Mouse (Mus musculus): ENCODE measurements around the gene Ankrd33b. TPM values are rescaled to one million over a fixed set of nuclear protein-coding genes. Genes with fewer than 3 reads are reported as not detected.

The Ankrd33b gene
- polyA plus RNA-seq, 2 experiments, result 0.52 to 0.59 TPM

DNA sequence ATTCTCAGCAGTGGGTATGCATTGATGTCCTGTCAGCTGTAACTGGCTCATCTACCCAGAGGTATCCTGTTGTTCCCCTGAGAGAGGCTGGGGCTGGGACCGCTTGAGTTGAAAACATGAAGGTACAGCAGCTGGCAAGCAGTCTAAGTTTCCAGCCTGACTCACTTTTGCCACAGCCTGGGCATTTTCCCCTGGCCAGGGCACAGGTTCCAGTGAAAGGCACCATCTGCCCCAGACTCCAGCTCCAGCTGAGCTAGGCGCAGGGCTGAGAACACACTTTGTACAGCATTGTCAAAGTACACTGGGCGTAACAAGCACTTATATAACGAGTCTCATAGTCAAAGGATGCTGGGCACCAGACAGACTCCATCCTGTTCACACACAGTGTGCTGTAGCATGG is 113.6 kb downstream of the Ankrd33b start:
- no peak for ATAC-seq (ENCODE audit: low FRiP score, low read depth)

DNA sequence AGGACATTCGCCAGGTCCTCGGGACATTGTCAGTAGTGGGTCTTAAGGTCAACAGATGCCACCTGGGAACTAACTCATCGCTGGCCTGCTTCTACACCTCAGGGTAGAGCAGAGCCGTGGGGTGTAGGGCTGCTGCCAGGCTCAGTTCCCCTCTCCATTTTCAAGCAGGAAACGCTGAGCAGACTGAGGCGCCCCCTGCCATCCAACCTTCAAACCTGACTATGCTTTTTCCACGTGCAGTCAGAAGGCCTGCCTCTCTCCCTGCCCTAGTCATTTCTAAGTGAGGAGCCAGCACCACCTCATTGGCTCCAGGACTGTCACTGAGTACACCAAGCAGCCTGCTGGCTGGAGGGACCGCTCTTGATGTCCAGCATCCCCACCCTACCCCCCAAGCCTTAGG is 114.1 kb downstream of the Ankrd33b start:
- 66% methylated on average over 8 of the region's 8 CpGs for WGBS
- no peak overlapping the region for H3K9ac ChIP-seq (ENCODE audit: low read depth, low read length, severe bottlenecking)
- H3K27me3 ChIP-seq (ENCODE audit: control insufficient read depth, insufficient read depth, low read length), result no peaks in the 10 kb centered on the region
- H3K36me3 ChIP-seq (ENCODE audit: control insufficient read depth, insufficient read depth, low read length), result no peaks in the 10 kb centered on the region
- no peak overlapping the region for H3K4me3 ChIP-seq (replicated peaks; ENCODE audit: low read length)
- no peak overlapping the region for H3K27ac ChIP-seq (replicated peaks; ENCODE audit: low read depth, low read length)
- H3K9me3 ChIP-seq (ENCODE audit: control insufficient read depth, low read length), result no peaks in the 10 kb centered on the region
- H3K4me2 ChIP-seq (replicated peaks; ENCODE audit: low read depth, low read length, severe bottlenecking), result no peak overlapping the region
- peaks cover 31% of the 10 kb centered on the region for H3K4me1 ChIP-seq (ENCODE audit: control insufficient read depth, insufficient read depth, low read length)
- no peak for ATAC-seq (ENCODE audit: low FRiP score, low read depth)
- TF ChIP-seq POLR2A (IDR thresholded peaks at IDR 0.05; ENCODE audit: borderline replicate concordance, extremely low read depth, insufficient read depth, insufficient read length), result no peak
- DNase-seq (ENCODE audit: low spot score), result no peak

More for the DNA sequence above, 113.6 kb downstream of the Ankrd33b start:
- H3K4me3 ChIP-seq (replicated peaks; ENCODE audit: low read length), result no peak overlapping the region
- WGBS, result 77% methylated on average over 4 of the region's 4 CpGs
- no peak for TF ChIP-seq POLR2A (IDR thresholded peaks at IDR 0.05; ENCODE audit: borderline replicate concordance, extremely low read depth, insufficient read depth, insufficient read length)
- no peaks in the 10 kb centered on the region for H3K9me3 ChIP-seq (ENCODE audit: control insufficient read depth, low read length)
- H3K36me3 ChIP-seq (ENCODE audit: control insufficient read depth, insufficient read depth, low read length), result no peaks in the 10 kb centered on the region
- no peak overlapping the region for H3K4me2 ChIP-seq (replicated peaks; ENCODE audit: low read depth, low read length, severe bottlenecking)
- H3K4me1 ChIP-seq (ENCODE audit: control insufficient read depth, insufficient read depth, low read length), result peaks cover 25% of the 10 kb centered on the region
- H3K9ac ChIP-seq (ENCODE audit: low read depth, low read length, severe bottlenecking), result no peak overlapping the region
- no peak for DNase-seq (ENCODE audit: low spot score)
- 0 out of 2 replicates have a peak overlapping the region, but pooled peaks have one; percentile 8 for H3K27ac ChIP-seq (replicated peaks; ENCODE audit: low read depth, low read length)
- H3K27me3 ChIP-seq (ENCODE audit: control insufficient read depth, insufficient read depth, low read length), result no peaks in the 10 kb centered on the region

DNA sequence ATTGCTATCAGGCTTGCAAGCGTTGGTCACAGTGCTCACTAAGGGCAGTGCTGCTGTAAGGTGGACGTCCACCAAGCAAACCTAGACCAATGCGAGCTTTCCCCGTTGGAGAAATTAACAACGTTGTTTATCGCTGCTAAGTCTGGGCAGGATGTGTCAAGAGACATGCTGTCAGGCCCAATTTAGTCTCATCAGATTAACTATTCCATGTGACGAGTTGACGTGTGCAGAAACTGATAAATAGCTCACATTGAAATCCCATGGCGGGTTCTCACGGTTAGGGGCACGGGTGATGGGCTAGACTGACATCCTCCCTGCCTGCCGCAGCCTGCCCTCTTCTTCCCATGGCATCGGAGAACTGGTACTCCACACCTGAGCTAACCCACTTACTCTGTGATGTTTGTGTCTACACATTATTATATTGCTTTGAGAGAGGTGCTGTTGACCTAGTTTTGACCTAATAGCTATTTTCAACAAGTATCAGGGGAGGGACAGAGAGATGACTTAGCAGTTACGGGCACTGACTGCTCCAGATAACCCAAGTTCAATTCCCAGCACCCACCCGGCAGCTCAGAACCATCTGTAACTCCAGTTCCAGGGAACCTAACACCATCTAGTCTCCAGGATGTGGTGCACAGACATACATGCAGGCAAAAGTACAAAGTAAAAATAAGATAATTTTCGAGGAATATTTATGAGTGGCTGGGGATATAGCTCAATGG is 114.8 kb downstream of the Ankrd33b start:
- Histone ChIP-seq H3K4me1 (ENCODE audit: control insufficient read depth, insufficient read depth, low read length) (peaks cover 33% of the 10 kb centered on the region), H3K4me2 (replicated peaks; ENCODE audit: low read depth, low read length, severe bottlenecking) (no peak overlapping the region), H3K36me3 (ENCODE audit: control insufficient read depth, insufficient read depth, low read length) (no peaks in the 10 kb centered on the region), H3K27me3 (ENCODE audit: control insufficient read depth, insufficient read depth, low read length) (no peaks in the 10 kb centered on the region), H3K27ac (replicated peaks; ENCODE audit: low read depth, low read length) (no peak overlapping the region), H3K9ac (ENCODE audit: low read depth, low read length, severe bottlenecking) (no peak overlapping the region), H3K9me3 (ENCODE audit: control insufficient read depth, low read length) (no peaks in the 10 kb centered on the region), H3K4me3 (replicated peaks; ENCODE audit: low read length) (no peak overlapping the region)
- ATAC-seq (ENCODE audit: low FRiP score, low read depth) (no peak), DNase-seq (ENCODE audit: low spot score) (no peak)
- WGBS, result 89% methylated on average over 16 of the region's 16 CpGs
- TF ChIP-seq POLR2A (IDR thresholded peaks at IDR 0.05; ENCODE audit: borderline replicate concordance, extremely low read depth, insufficient read depth, insufficient read length), result no peak

DNA sequence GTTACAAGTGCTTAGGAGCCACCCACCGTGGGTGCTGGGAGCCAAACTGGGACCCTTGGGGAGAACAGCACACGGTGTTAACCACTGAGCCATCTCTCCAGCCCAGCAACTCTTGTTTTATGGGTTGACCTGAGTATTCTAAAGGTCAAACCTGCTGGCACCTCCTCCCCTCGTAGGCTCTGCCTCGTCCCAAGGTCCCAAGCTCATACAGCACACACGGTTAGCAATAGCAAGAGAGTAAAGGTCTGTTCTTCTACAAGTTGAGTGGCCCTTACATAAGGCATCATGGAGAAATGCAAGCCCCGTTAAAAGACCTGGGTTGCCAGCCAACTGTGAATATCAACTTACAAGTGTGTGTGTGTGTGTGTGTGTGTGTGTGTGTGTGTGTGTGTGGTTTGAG is 116.3 kb downstream of the Ankrd33b start:
- TF ChIP-seq POLR2A (IDR thresholded peaks at IDR 0.05; ENCODE audit: borderline replicate concordance, extremely low read depth, insufficient read depth, insufficient read length), result no peak
- DNase-seq (ENCODE audit: low spot score) (no peak), ATAC-seq (ENCODE audit: low FRiP score, low read depth) (no peak)
- Histone ChIP-seq H3K36me3 (ENCODE audit: control insufficient read depth, insufficient read depth, low read length) (no peaks in the 10 kb centered on the region), H3K4me1 (ENCODE audit: control insufficient read depth, insufficient read depth, low read length) (peaks cover 41% of the 10 kb centered on the region), H3K9ac (ENCODE audit: low read depth, low read length, severe bottlenecking) (no peak overlapping the region), H3K4me2 (replicated peaks; ENCODE audit: low read depth, low read length, severe bottlenecking) (no peak overlapping the region), H3K27ac (replicated peaks; ENCODE audit: low read depth, low read length) (no peak overlapping the region), H3K27me3 (ENCODE audit: control insufficient read depth, insufficient read depth, low read length) (no peaks in the 10 kb centered on the region), H3K4me3 (replicated peaks; ENCODE audit: low read length) (no peak overlapping the region), H3K9me3 (ENCODE audit: control insufficient read depth, low read length) (no peaks in the 10 kb centered on the region)
- WGBS, result 72% methylated on average over 6 of the region's 6 CpGs

DNA sequence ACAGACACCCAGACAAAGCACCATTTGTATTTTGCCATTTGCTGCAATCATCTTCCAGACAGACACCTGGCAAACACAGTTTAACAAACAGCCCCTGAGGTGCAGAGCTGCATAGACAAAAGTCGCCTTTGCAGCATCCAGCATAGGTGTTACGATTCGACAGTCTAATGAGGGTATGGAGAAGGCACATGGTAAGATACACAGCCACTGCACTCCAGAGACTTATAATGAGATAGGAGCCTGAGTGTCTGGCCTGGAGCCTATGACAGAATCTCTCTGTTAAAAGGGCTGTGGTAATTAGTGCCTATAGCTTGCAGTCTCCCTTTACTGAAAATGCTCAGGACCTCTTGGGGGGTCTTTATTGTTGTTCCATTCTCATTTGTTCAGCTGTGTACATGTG is 116.8 kb downstream of the Ankrd33b start:
- TF ChIP-seq POLR2A (IDR thresholded peaks at IDR 0.05; ENCODE audit: borderline replicate concordance, extremely low read depth, insufficient read depth, insufficient read length), result no peak
- Histone ChIP-seq H3K4me2 (replicated peaks; ENCODE audit: low read depth, low read length, severe bottlenecking) (no peak overlapping the region), H3K27ac (replicated peaks; ENCODE audit: low read depth, low read length) (no peak overlapping the region), H3K36me3 (ENCODE audit: control insufficient read depth, insufficient read depth, low read length) (no peaks in the 10 kb centered on the region), H3K9ac (ENCODE audit: low read depth, low read length, severe bottlenecking) (no peak overlapping the region), H3K4me3 (replicated peaks; ENCODE audit: low read length) (no peak overlapping the region), H3K4me1 (ENCODE audit: control insufficient read depth, insufficient read depth, low read length) (peaks cover 41% of the 10 kb centered on the region), H3K9me3 (ENCODE audit: control insufficient read depth, low read length) (no peaks in the 10 kb centered on the region), H3K27me3 (ENCODE audit: control insufficient read depth, insufficient read depth, low read length) (no peaks in the 10 kb centered on the region)
- DNase-seq (ENCODE audit: low spot score) (no peak), ATAC-seq (ENCODE audit: low FRiP score, low read depth) (no peak)
- 60% methylated on average over 3 of the region's 3 CpGs for WGBS
